Mouse (Mus musculus): ENCODE results near the gene Myrip. TPM values are rescaled to one million over a fixed set of nuclear protein-coding genes. Genes with fewer than 3 reads are reported as not detected.

Gene Myrip
- total and polyA plus RNA-seq, 3 experiments, result 0.05 TPM; not detected in 2

DNA sequence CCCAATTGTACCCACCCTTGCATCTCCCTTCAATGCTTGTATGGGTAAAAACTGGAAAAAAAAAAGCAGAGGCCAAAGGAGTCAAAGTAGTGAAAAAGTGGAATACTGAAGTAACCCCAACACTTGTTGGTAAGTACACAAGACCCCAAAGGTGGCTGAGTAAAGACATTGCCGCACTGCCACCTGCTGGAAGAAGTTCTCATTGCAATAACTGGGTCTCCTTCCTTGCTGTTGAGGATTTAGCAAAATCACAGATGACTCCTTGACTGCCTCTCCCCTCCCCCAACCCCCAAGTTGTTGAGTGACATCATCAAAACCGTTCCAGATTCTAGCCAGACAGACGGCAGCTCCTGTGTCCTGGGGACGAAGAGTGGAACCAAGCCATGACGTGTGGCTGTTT lies 124.5 kb downstream of the Myrip start:
- Histone ChIP-seq H3K4me1 (ENCODE audit: insufficient read depth, low read depth, low read length) (no peaks in the 10 kb centered on the region), H3K36me3 (replicated peaks) (no peaks in the 10 kb centered on the region), H3K9me3 (replicated peaks) (no peaks in the 10 kb centered on the region; the same call in 1 of the 2 replicates), H3K27me3 (ENCODE audit: insufficient read depth, low read length) (peaks cover 10% of the 10 kb centered on the region; the same call in 1 of the 2 replicates), H3K4me3 (ENCODE audit: low read depth, low read length) (no peak overlapping the region)
- DNase-seq (ENCODE audit: low spot score), result no peak
- ATAC-seq (ENCODE audit: extremely low read depth, insufficient number of reproducible peaks, low FRiP score, poor library complexity, severe bottlenecking), result no peak
- TF ChIP-seq GATA1 (IDR thresholded peaks at IDR 0.05; ENCODE audit: borderline replicate concordance, low read length) (no peak), TAL1 (conservative IDR thresholded peaks at IDR 0.05; ENCODE audit: low read depth, low read length) (no peak), POLR2AphosphoS5 (IDR thresholded peaks at IDR 0.05; ENCODE audit: insufficient replicate concordance, low read depth, low read length) (no peak), CTCF (IDR thresholded peaks at IDR 0.05; ENCODE audit: low read depth, low read length) (peak; percentile 51; the same call in 1 of the 2 replicates), GATA2 (IDR thresholded peaks at IDR 0.05; ENCODE audit: borderline replicate concordance, low read depth, low read length) (no peak)

DNA sequence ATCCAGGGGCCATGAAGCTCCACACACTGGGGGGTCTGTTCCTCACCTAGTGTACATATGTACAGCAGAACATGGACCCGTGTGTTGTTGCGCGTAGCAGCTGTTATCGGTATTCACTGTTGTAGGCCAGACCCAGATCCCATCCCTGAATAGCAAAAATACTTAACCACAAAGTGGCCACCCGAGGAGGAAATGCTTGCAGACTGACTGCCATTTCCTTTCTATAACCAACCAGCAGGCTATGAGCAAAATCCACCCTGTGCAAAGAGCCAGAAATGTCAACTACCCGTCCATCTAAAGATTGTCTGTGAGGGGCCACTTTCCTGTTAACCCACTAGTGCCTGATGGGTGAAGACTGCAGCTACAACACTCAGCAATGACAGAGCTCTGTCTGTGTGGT lies 126.9 kb downstream of the Myrip start:
- Histone ChIP-seq H3K9me3 (replicated peaks) (no peaks in the 10 kb centered on the region; the same call in 1 of the 2 replicates), H3K27me3 (ENCODE audit: insufficient read depth, low read length) (peaks cover 10% of the 10 kb centered on the region; the same call in 1 of the 2 replicates), H3K36me3 (replicated peaks) (no peaks in the 10 kb centered on the region), H3K4me3 (ENCODE audit: low read depth, low read length) (no peak overlapping the region), H3K4me1 (ENCODE audit: insufficient read depth, low read depth, low read length) (no peaks in the 10 kb centered on the region)
- DNase-seq (ENCODE audit: low spot score) (no peak), ATAC-seq (ENCODE audit: extremely low read depth, insufficient number of reproducible peaks, low FRiP score, poor library complexity, severe bottlenecking) (no peak)
- TF ChIP-seq GATA2 (IDR thresholded peaks at IDR 0.05; ENCODE audit: borderline replicate concordance, low read depth, low read length) (no peak), TAL1 (conservative IDR thresholded peaks at IDR 0.05; ENCODE audit: low read depth, low read length) (no peak), CTCF (IDR thresholded peaks at IDR 0.05; ENCODE audit: low read depth, low read length) (no peak), POLR2AphosphoS5 (IDR thresholded peaks at IDR 0.05; ENCODE audit: insufficient replicate concordance, low read depth, low read length) (no peak), GATA1 (IDR thresholded peaks at IDR 0.05; ENCODE audit: borderline replicate concordance, low read length) (no peak)

DNA sequence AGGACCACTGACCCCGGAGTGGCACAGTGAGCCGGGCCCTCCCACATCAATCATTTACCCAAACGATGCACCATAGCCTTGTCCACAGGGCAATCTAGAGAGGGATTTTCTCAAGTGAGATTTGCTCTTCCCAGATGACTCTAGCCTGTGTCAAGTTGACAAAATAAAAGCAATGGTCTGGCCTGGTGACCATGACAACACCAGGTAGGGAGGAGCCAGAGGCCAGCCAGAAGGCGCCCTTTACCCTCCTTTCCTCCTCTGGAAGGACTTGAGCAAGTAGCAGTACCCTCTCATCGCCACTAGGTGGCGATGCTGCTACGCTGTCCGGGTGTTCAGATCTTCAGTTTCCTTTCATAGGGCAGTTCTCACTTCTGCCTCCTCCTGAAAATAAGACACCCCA lies 132.4 kb downstream of the Myrip start:
- ATAC-seq (ENCODE audit: extremely low read depth, insufficient number of reproducible peaks, low FRiP score, poor library complexity, severe bottlenecking) (peak; percentile 49), DNase-seq (ENCODE audit: low spot score) (peak; percentile 79)
- H3K4me1 ChIP-seq (ENCODE audit: insufficient read depth, low read depth, low read length), result no peaks in the 10 kb centered on the region
- peaks cover 3% of the 10 kb centered on the region for H3K9me3 ChIP-seq (replicated peaks)
- H3K27me3 ChIP-seq (ENCODE audit: insufficient read depth, low read length), result peaks cover 7% of the 10 kb centered on the region; the same call in 1 of the 2 replicates
- no peak overlapping the region for H3K4me3 ChIP-seq (ENCODE audit: low read depth, low read length)
- TF ChIP-seq POLR2AphosphoS5 (IDR thresholded peaks at IDR 0.05; ENCODE audit: insufficient replicate concordance, low read depth, low read length) (no peak), CTCF (IDR thresholded peaks at IDR 0.05; ENCODE audit: low read depth, low read length) (peak; percentile 97)
- H3K36me3 ChIP-seq (replicated peaks), result no peaks in the 10 kb centered on the region

DNA sequence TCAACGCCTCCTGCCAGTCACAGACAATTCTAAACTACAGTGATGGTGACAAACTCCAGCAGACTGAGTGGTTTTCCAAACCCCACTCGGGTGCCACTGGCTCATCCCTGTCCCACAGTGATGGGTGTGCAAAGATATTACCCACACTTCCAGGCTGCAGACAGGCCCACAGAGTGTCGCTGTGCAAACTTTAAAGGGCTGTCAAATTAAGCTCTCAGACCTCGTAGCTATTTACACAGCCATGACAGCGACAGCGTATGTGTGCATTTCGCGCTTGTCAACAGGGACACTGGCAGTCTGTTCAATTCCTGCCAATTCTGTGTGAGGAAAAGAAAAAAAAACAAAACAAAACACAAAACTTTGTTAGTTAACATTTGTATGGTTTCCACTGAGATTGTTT lies 134.5 kb downstream of the Myrip start:
- Histone ChIP-seq H3K36me3 (replicated peaks) (no peaks in the 10 kb centered on the region), H3K9me3 (replicated peaks) (peaks cover 3% of the 10 kb centered on the region), H3K27me3 (ENCODE audit: insufficient read depth, low read length) (peaks cover 7% of the 10 kb centered on the region; the same call in 1 of the 2 replicates), H3K4me1 (ENCODE audit: insufficient read depth, low read depth, low read length) (no peaks in the 10 kb centered on the region), H3K4me3 (ENCODE audit: low read depth, low read length) (no peak overlapping the region)
- TF ChIP-seq GATA1 (IDR thresholded peaks at IDR 0.05; ENCODE audit: borderline replicate concordance, low read length), result no peak
- no peak for TF ChIP-seq CTCF (IDR thresholded peaks at IDR 0.05; ENCODE audit: low read depth, low read length)
- TF ChIP-seq GATA2 (IDR thresholded peaks at IDR 0.05; ENCODE audit: borderline replicate concordance, low read depth, low read length), result no peak
- no peak for TF ChIP-seq TAL1 (conservative IDR thresholded peaks at IDR 0.05; ENCODE audit: low read depth, low read length)
- no peak for TF ChIP-seq POLR2AphosphoS5 (IDR thresholded peaks at IDR 0.05; ENCODE audit: insufficient replicate concordance, low read depth, low read length)
- ATAC-seq (ENCODE audit: extremely low read depth, insufficient number of reproducible peaks, low FRiP score, poor library complexity, severe bottlenecking) (no peak), DNase-seq (ENCODE audit: low spot score) (no peak)

DNA sequence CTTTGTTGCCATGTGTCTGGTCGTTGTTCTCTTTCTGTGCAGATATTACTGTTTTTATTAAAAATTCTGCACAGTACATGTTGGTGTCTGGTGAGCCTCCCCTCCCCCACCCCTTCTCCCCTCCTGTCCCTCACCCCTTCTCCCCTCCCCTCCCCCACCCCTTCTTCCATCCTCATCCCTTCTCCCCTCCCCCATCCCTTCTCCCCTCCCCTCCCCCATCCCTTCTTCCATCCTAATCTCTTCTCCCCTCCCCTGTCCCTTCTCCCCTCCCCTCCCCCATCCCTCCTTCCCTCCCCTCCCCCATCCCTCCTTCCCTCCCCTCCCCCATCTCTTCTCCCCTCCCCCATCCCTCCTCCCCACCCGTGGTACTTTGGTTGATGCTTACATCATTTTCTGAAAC lies 135.5 kb downstream of the Myrip start:
- DNase-seq (ENCODE audit: low spot score) (no peak), ATAC-seq (ENCODE audit: extremely low read depth, insufficient number of reproducible peaks, low FRiP score, poor library complexity, severe bottlenecking) (no peak)
- H3K4me3 ChIP-seq (ENCODE audit: low read depth, low read length), result no peak overlapping the region
- H3K27me3 ChIP-seq (ENCODE audit: insufficient read depth, low read length), result peaks cover 7% of the 10 kb centered on the region; the same call in 1 of the 2 replicates
- TF ChIP-seq POLR2AphosphoS5 (IDR thresholded peaks at IDR 0.05; ENCODE audit: insufficient replicate concordance, low read depth, low read length) (no peak), TAL1 (conservative IDR thresholded peaks at IDR 0.05; ENCODE audit: low read depth, low read length) (no peak), GATA1 (IDR thresholded peaks at IDR 0.05; ENCODE audit: borderline replicate concordance, low read length) (no peak), GATA2 (IDR thresholded peaks at IDR 0.05; ENCODE audit: borderline replicate concordance, low read depth, low read length) (no peak), CTCF (IDR thresholded peaks at IDR 0.05; ENCODE audit: low read depth, low read length) (no peak)
- no peaks in the 10 kb centered on the region for H3K4me1 ChIP-seq (ENCODE audit: insufficient read depth, low read depth, low read length)
- H3K36me3 ChIP-seq (replicated peaks), result no peaks in the 10 kb centered on the region
- peaks cover 3% of the 10 kb centered on the region for H3K9me3 ChIP-seq (replicated peaks)

DNA sequence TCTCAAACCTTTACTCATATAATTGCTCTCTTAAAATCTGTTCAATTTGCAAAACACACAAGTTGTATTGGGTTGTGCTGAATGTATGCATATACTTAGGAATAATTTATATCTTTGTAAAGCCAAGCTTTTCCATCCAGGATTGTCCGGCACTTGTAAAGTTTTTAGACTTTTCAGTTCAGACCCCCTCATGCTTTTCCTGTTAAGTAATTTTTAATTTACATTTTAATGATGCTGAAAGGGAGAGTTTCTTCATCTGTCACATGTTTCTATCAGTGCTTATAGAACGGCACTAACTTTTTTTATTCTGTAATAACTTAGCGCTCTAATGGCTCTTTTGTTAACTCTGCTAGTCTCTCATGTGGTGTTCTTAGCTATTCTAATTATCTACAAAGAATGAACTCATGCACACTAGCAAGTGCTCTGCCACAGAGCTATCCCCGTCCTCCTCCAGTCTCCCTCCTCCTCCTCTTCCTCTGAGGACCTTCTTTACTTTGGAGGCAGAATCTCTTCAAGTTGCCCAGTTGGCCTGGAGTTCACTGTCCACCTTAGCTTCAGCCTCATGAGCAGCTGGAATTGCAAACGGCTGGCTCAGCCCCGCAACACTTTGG lies 136.1 kb downstream of the Myrip start:
- Histone ChIP-seq H3K36me3 (replicated peaks) (no peaks in the 10 kb centered on the region), H3K27me3 (ENCODE audit: insufficient read depth, low read length) (peaks cover 5% of the 10 kb centered on the region; the same call in 1 of the 2 replicates), H3K4me3 (ENCODE audit: low read depth, low read length) (no peak overlapping the region), H3K9me3 (replicated peaks) (peaks cover 3% of the 10 kb centered on the region), H3K4me1 (ENCODE audit: insufficient read depth, low read depth, low read length) (no peaks in the 10 kb centered on the region)
- TF ChIP-seq TAL1 (conservative IDR thresholded peaks at IDR 0.05; ENCODE audit: low read depth, low read length), result no peak
- DNase-seq (ENCODE audit: low spot score) (no peak), ATAC-seq (ENCODE audit: extremely low read depth, insufficient number of reproducible peaks, low FRiP score, poor library complexity, severe bottlenecking) (no peak)
